Mouse (Mus musculus) kidney, adult 18-20 months (tissue): ENCODE measurements around the gene Apoe.

Experiments
- DNase-seq: peaks from one replicate; pipeline ENCODE4 v3.0.0; 2021

The Apoe gene

GRCm38 (mm10) chr7:19664955-19665841, 33.8 kb downstream of the Apoe start, which contains the start of gene Clptm1:
Gene Clptm1 (minus strand): TSS chr7:19665033.
- DNase-seq: peak; percentile 98

DNA sequence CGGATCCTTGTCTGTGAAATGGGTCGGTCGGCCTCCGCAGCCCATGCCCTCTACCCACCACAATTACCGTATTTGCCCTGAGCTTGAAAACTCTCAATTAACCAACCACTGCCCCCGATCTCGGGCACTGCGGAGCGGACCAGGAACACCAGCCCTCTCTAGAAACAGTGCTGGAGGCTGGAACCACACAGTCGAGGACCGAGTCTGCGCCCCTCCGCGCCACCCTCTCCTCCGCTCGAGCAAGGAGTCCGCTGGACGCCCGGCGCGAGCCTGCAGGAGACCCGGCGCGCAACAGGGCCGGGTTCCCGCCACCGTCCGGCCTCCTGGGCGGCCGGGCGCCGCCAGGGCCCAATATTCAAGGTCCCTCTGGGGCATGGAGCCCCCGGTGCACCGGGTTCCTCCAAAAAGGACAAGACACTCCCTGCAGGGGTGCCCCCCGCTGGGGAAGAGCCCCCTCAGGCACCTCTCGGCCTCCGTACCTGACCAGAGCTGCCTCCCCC, 34.5 kb downstream of the Apoe start:
- no peak for DNase-seq

- DNase-seq: no peak
Measured at GRCm38 (mm10) chr7:19663940-19664339, 35.0 kb downstream of the Apoe start.

DNA sequence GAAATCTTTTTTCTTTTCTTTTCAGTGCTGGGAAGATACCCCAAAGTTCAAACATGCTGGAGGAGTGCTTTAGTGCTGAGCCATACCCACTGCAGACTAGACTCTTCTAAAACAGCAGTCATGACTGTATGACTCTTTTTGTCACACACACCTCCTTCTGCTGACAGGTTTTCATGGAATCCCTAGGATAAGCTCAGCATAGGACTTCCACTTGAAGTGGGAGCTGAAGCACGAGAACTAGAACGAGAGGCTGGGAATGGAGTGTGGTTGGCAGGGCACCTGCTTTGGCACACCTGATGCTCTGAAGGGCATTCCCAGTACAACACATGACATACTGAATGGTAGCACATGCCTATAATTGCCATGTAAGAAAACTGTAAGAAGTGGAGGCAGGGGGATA, 46.4 kb downstream of the Apoe start:
- DNase-seq: no peak

GRCm38 (mm10) chr7:19651063-19651786, 47.8 kb downstream of the Apoe start:
- no peak for DNase-seq
